15 mouse cellular contexts compared by ENCODE assay signal in the genomic region with DNA sequence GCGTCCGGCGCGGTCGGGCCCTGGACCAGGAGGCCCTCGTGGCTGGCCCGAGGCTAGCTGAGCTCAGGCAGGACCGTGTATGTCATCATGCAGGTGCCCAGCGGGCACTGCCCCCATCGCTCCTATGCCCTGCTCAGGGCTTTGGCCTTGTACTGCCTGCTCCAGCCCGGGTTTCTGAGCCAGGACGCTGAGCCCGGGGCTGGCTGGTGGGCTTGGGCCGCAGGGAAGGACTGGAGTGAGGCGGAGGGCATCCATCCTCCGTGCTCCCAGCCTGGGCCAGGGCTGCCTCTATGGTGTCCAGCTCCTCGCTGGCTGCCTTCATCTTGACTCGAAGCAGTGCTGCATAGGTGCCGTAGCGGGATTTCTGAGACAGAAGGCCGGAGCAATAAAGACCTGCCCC. TPM values are rescaled to one million over a fixed set of nuclear protein-coding genes. Genes with fewer than 3 reads are reported as not detected.
DNase-seq lines count a peak whose midpoint lies in the region; ATAC-seq lines count a peak whose summit lies in the region.
"Had no signal": no experiment of that assay in that cellular context is flagged by ENCODE, and none has a peak within 500 bp of the region (broad histone marks: within the 10 kb centered on the region; RNA-seq: fewer than 3 reads in every experiment).

No protein-coding gene starts in this region.

- peaks cover 13% of the 10 kb centered on the region for H3K4me1 ChIP-seq in neural tube, embryonic 12.5 days
- H3K4me1 ChIP-seq in liver, embryonic 13.5 days (replicated peaks): peaks cover 76% of the 10 kb centered on the region

- peaks cover 13% of the 10 kb centered on the region; the same call in 1 of the 2 replicates for H3K36me3 ChIP-seq in neural tube, embryonic 12.5 days
- H3K36me3 ChIP-seq in liver, embryonic 13.5 days: peaks cover 37% of the 10 kb centered on the region
- H3K36me3 ChIP-seq: midbrain, embryonic 12.5 days had no signal

- peaks cover 74% of the 10 kb centered on the region for H3K27me3 ChIP-seq in neural tube, embryonic 12.5 days (replicated peaks)
- H3K27me3 ChIP-seq in liver, embryonic 13.5 days: peaks cover 65% of the 10 kb centered on the region

- intact Hi-C loops in gastrocnemius, postnatal 36 days (cut with DNase I): no loop called here

- 90% methylated on average over 21 of the region's 21 CpGs for WGBS in neural tube, embryonic 12.5 days
- 89% methylated on average over 21 of the region's 21 CpGs for WGBS in liver, embryonic 13.5 days (ENCODE audit: insufficient replicate concordance)

- no peak for ATAC-seq in neural tube, embryonic 12.5 days (ENCODE audit: low FRiP score, low read depth)
- no peak for ATAC-seq in liver, embryonic 13.5 days (ENCODE audit: low read depth)
- ATAC-seq: forebrain, embryonic 16.5 days had no signal

- no peak overlapping the region for H3K9ac ChIP-seq in neural tube, embryonic 12.5 days
- peak overlapping the region; percentile 77; the same call in 1 of the 2 replicates for H3K9ac ChIP-seq in liver, embryonic 13.5 days
- H3K9ac ChIP-seq: embryonic facial prominence, embryonic 15.5 days; hindbrain, embryonic 12.5 days; midbrain, embryonic 12.5 days had no signal

- 0 out of 2 replicates have a peak overlapping the region, but pooled peaks have one; percentile 1 for H3K4me3 ChIP-seq in neural tube, embryonic 12.5 days
- peak overlapping the region; percentile 56; the same call in 1 of the 2 replicates for H3K4me3 ChIP-seq in liver, embryonic 13.5 days (replicated peaks)
- H3K4me3 ChIP-seq: embryonic facial prominence, embryonic 15.5 days; hindbrain, embryonic 12.5 days; midbrain, embryonic 12.5 days had no signal

- DNase-seq in adrenal gland, adult 2 months: peak; percentile 4
- no peak for DNase-seq in adrenal gland, postnatal 14 days
- DNase-seq in gastrocnemius, postnatal 25 days: peak; percentile 5
- no peak for DNase-seq in gastrocnemius, postnatal 36 days
- DNase-seq in neural tube, embryonic 10.5 days (ENCODE audit: extremely low spot score, low spot score): no peak
- DNase-seq in liver, embryonic 13.5 days: no peak
- DNase-seq in yolk sac, embryonic 10.5 days (ENCODE audit: low spot score): no peak
- DNase-seq: kidney, adult 8-10 months; lung, postnatal 14 days; retina, postnatal 1 day had no signal

- H3K9me3 ChIP-seq in neural tube, embryonic 12.5 days: no peaks in the 10 kb centered on the region
- H3K9me3 ChIP-seq in liver, embryonic 13.5 days (replicated peaks): no peaks in the 10 kb centered on the region
- H3K9me3 ChIP-seq: embryonic facial prominence, embryonic 15.5 days; hindbrain, embryonic 12.5 days; midbrain, embryonic 12.5 days had no signal

- no peak overlapping the region for H3K27ac ChIP-seq in neural tube, embryonic 12.5 days
- peak overlapping the region; percentile 98 for H3K27ac ChIP-seq in liver, embryonic 13.5 days
- H3K27ac ChIP-seq: embryonic facial prominence, embryonic 15.5 days; hindbrain, embryonic 12.5 days; midbrain, embryonic 12.5 days had no signal

- H3K4me2 ChIP-seq in neural tube, embryonic 12.5 days (replicated peaks): no peak overlapping the region
- H3K4me2 ChIP-seq in liver, embryonic 13.5 days: peak overlapping the region; percentile 93
- H3K4me2 ChIP-seq: embryonic facial prominence, embryonic 15.5 days; hindbrain, embryonic 12.5 days; midbrain, embryonic 12.5 days had no signal

RNA-seq across cellular contexts. Expression of gene Nfkb2, which starts 8.4 kb away (rescaled TPM):
- 10 to 100 TPM; 34.9 to 44.3 TPM for total RNA-seq in adrenal gland, adult 2 months (2021)
- polyA plus RNA-seq in adrenal gland, adult 2 months (2012; rRNA removed): 65.7 and 80.9 TPM in 2 replicates
- total RNA-seq in adrenal gland, postnatal 14 days (2021): 28.3 and 34.1 TPM in 2 replicates
- 1 to 10 TPM; 7.2 to 8.5 TPM for total RNA-seq in gastrocnemius, postnatal 25 days (2021)
- total RNA-seq in gastrocnemius, postnatal 36 days (2021): 1 to 10 TPM; 7.3 to 8.6 TPM
- 3.9 and 4.0 TPM in 2 replicates for polyA plus RNA-seq in neural tube, embryonic 12.5 days (2016; fragmentation: Nextera tagmentation; extraction: Ambion mirVana)
- 3.9 and 4.3 TPM in 2 replicates for polyA plus RNA-seq in liver, embryonic 13.5 days (2015; fragmentation: Nextera tagmentation; extraction: Ambion mirVana)

RNA-seq across cellular contexts. Expression of gene Psd, which starts 14.4 kb away (rescaled TPM):
- total RNA-seq in adrenal gland, adult 2 months (2021): 1 to 10 TPM; 7.3 to 7.9 TPM
- 13.7 and 18.1 TPM in 2 replicates for polyA plus RNA-seq in adrenal gland, adult 2 months (2012; rRNA removed)
- 6.0 and 9.3 TPM in 2 replicates for total RNA-seq in adrenal gland, postnatal 14 days (2021)
- total RNA-seq in gastrocnemius, postnatal 25 days (2021): under 1 TPM; 0.28 to 0.54 TPM
- under 1 TPM; 0.51 to 0.62 TPM for total RNA-seq in gastrocnemius, postnatal 36 days (2021)
- polyA plus RNA-seq in neural tube, embryonic 12.5 days (2016; fragmentation: Nextera tagmentation; extraction: Ambion mirVana): 29.9 and 31.6 TPM in 2 replicates
- 5.8 and 7.1 TPM in 2 replicates for polyA plus RNA-seq in liver, embryonic 13.5 days (2015; fragmentation: Nextera tagmentation; extraction: Ambion mirVana)

RNA-seq across cellular contexts. Expression of gene Fbxl15, which starts 15.4 kb away (rescaled TPM):
- 10 to 100 TPM in 1 of 2 experiments, 1 to 10 TPM in 1; 6.7 to 12.1 TPM for total RNA-seq in adrenal gland, adult 2 months (2021)
- 41.6 and 60.3 TPM in 2 replicates for polyA plus RNA-seq in adrenal gland, adult 2 months (2012; rRNA removed)
- total RNA-seq in adrenal gland, postnatal 14 days (2021): 8.2 and 8.7 TPM in 2 replicates
- total RNA-seq in gastrocnemius, postnatal 25 days (2021): 1 to 10 TPM; 2.9 TPM
- 1 to 10 TPM; 2.7 to 2.9 TPM for total RNA-seq in gastrocnemius, postnatal 36 days (2021)
- polyA plus RNA-seq in neural tube, embryonic 12.5 days (2016; fragmentation: Nextera tagmentation; extraction: Ambion mirVana): 26.8 and 28.2 TPM in 2 replicates
- 11.2 and 12.1 TPM in 2 replicates for polyA plus RNA-seq in liver, embryonic 13.5 days (2015; fragmentation: Nextera tagmentation; extraction: Ambion mirVana)

RNA-seq across cellular contexts. Expression of gene Cuedc2, which starts 25.9 kb away (rescaled TPM):
- total RNA-seq in adrenal gland, adult 2 months (2021): 10 to 100 TPM; 72.2 to 87.7 TPM
- 41.3 and 42.5 TPM in 2 replicates for polyA plus RNA-seq in adrenal gland, adult 2 months (2012; rRNA removed)
- 71.8 and 77.5 TPM in 2 replicates for total RNA-seq in adrenal gland, postnatal 14 days (2021)
- total RNA-seq in gastrocnemius, postnatal 25 days (2021): 10 to 100 TPM; 56.1 to 56.5 TPM
- 10 to 100 TPM; 55.9 to 56.4 TPM for total RNA-seq in gastrocnemius, postnatal 36 days (2021)
- polyA plus RNA-seq in neural tube, embryonic 12.5 days (2016; fragmentation: Nextera tagmentation; extraction: Ambion mirVana): 284 and 289 TPM in 2 replicates
- 85.6 and 86.7 TPM in 2 replicates for polyA plus RNA-seq in liver, embryonic 13.5 days (2015; fragmentation: Nextera tagmentation; extraction: Ambion mirVana)

RNA-seq across cellular contexts. Expression of gene Mfsd13a, which starts 28.4 kb away (rescaled TPM):
- 1 to 10 TPM; 7.3 to 9.6 TPM for total RNA-seq in adrenal gland, adult 2 months (2021)
- polyA plus RNA-seq in adrenal gland, adult 2 months (2012; rRNA removed): 43.2 and 63.5 TPM in 2 replicates
- total RNA-seq in adrenal gland, postnatal 14 days (2021): 5.1 and 5.4 TPM in 2 replicates
- total RNA-seq in gastrocnemius, postnatal 25 days (2021): 1 to 10 TPM; 1.0 to 1.2 TPM
- 1 to 10 TPM in 1 of 2 experiments, under 1 TPM in 1; 0.79 to 1.1 TPM for total RNA-seq in gastrocnemius, postnatal 36 days (2021)
- polyA plus RNA-seq in neural tube, embryonic 12.5 days (2016; fragmentation: Nextera tagmentation; extraction: Ambion mirVana): 8.5 and 9.3 TPM in 2 replicates
- polyA plus RNA-seq in liver, embryonic 13.5 days (2015; fragmentation: Nextera tagmentation; extraction: Ambion mirVana): 10.6 and 12.3 TPM in 2 replicates

Comparison
In these comparisons a context has a peak if more than half of its experiments do, and no peak if none do; other contexts are left out.
1. DNase-seq: peak in adrenal gland, adult 2 months (single experiment) and gastrocnemius, postnatal 25 days (single experiment); none in adrenal gland, postnatal 14 days (single experiment), gastrocnemius, postnatal 36 days (0 of 2), neural tube, embryonic 10.5 days (single experiment), liver, embryonic 13.5 days (single experiment) and yolk sac, embryonic 10.5 days (single experiment).